Mouse (Mus musculus) C2C12 (cell line): ENCODE data around the gene Pccb.

ENCODE experiments used
- CTCF ChIP-seq: IDR thresholded peaks from one replicate; pipeline ENCODE4 v1.5.1; 2011; ENCODE audit not compliant: control insufficient read depth, insufficient read depth, insufficient read length
- FOSL1 ChIP-seq: IDR thresholded peaks from one replicate; pipeline ENCODE4 v1.8.0; 2011; ENCODE audit warnings: mild to moderate bottlenecking, low read length; ENCODE audit not compliant: poor library complexity, insufficient read depth, severe bottlenecking
- MAX ChIP-seq: IDR thresholded peaks from one replicate; pipeline ENCODE4 v1.6.1; 2011; ENCODE audit warnings: mild to moderate bottlenecking, control low read depth
- MYOD1 ChIP-seq: IDR thresholded peaks from one replicate; pipeline ENCODE4 v1.6.1; 2011; ENCODE audit warnings: low read depth; ENCODE audit not compliant: control insufficient read depth, insufficient read length
- MYOG ChIP-seq: IDR thresholded peaks from one replicate; pipeline ENCODE4 v1.6.1; 2011; ENCODE audit not compliant: control insufficient read depth, insufficient read length; ENCODE audit errors: extremely low read depth
- USF1 ChIP-seq: IDR thresholded peaks from one replicate; pipeline ENCODE4 v1.6.1; 2011; ENCODE audit warnings: low read depth, mild to moderate bottlenecking, control low read depth, moderate library complexity

- TF ChIP-seq FOSL1 (no peak), MAX (no peak), MYOD1 (no peak), CTCF (no peak), USF1 (no peak), MYOG (no peak)
Observed at GRCm38 (mm10) chr9:101052007-101052406, 17.3 kb upstream of the Pccb start.
